Mouse (Mus musculus) lung, adult 18-20 months (tissue): ENCODE measurements around the gene Rnf44.

Source experiments
- DNase-seq, 2 experiments: peaks; one replicate each; pipeline ENCODE4 v3.0.0; 2022; ENCODE audit warnings: mixed read lengths in 2 of 2

Rnf44 gene

DNA sequence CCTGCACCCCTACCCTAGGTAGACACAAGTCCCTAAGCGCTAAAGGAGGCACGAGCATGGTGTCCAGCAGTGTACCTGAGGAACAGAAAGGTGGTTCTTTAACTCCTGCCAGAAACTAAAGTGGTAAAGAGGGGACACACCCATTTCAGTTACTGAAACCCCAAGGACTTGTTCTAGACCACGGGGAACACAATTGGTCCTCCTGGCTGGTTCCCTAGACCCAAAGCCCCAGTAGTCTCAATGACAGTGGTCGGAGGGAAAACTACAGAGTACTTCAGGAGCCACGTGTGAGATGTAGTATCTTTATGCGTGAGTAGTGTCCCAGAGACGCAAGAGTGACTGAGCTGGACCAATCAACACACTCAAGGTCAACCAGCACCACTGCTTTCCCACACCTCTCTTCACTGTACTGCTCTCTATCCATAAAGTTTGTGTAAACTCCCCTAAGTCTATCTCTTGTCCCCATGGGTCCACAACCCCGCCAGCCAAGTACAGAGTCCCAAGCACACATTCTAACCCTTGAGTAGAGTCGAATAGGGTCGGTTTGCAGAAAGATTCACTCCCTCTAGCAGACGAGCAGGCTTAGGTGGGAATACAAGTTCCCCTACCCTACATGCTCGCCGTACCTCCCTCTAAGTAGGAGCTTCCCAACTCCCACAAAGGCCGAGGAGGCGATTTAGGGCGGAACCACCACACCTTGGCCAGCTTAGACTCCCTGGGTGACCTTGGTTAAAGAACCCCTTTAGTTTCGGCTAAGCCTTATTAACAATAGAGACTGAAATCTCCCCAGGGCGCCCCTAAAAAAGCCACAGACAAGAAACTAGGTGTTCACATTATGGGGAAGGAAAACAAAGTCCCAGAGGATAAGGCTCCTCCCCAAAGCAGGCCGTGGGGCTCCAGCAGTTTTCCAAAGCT is 7.3 kb downstream of the Rnf44 start:
- no peak for DNase-seq

DNA sequence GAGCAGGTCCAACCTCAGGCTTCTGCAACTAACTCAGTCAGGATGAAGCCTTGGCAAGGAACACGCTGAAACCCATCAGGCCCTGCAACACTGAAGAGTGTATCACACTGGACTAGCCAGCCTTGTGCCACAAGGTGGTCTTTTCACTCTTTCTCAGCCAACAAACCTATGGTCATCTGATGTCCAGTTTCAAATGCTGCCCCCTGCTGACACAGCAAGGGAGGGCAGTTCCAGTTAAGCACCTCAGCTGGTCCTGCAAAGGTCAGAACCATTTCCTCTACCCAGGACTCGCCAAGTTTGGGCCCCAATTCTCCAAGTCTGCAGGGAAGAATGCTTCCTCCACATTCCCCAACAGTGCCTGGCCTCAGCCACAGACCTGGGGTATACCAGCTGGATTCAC is 8.5 kb downstream of the Rnf44 start:
- peak; percentile 38 to 40 for DNase-seq

DNA sequence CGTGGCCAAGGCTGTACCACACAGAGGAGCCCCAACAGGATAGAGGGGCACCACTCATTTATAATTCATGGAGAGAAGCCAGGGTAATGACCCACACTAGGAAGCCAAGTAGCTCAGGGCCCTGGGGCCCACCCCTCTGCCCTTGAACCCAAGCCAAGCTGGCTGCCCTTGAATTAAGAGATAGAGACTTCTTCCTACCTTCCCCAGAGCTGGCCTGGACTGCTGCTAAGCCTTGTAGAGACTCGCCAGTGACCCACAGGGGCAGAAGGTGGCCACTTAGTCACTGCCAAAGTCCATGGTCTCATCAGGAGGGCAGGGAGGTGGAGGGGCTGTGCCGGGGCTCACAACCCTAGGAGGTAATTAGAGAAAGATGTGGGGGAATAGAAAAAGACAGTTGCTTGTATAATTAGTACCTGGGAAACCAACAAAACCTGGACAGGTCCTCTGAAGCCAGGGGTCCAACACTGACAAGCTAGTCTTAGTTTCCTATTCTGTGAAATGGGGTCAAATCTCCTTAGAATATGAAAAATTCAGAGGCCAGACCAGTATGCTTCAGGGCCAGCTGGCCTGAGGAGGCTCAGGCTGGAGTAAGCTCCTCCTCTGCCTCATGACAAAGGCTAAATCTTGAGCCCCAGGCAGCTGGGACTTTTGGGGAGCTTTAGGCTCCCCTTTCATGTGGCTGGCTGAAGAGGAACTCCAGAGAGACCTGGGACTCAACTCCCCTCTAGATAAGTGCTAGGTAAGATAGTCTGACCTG is 9.4 kb downstream of the Rnf44 start:
- no peak for DNase-seq

DNA sequence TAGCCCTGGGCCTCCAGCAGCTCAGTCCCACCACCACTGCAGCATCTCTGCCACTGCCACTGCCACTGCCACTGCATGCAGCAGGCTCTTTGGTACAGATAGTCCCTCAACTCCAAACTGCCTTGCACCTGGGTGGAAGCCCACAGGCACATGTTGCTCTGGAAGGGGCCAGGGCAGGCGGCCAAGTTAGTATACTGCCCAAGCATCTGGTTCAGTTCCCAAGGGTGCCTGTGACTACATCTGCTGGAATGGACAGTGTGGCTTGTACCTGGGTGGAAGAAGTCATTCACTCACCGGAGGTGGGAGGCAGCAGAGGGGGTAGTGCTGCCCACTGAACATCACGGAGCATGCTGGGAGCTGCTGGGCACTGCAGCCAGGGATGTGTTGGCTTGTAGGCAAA is 10.4 kb downstream of the Rnf44 start:
- DNase-seq: no peak

DNA sequence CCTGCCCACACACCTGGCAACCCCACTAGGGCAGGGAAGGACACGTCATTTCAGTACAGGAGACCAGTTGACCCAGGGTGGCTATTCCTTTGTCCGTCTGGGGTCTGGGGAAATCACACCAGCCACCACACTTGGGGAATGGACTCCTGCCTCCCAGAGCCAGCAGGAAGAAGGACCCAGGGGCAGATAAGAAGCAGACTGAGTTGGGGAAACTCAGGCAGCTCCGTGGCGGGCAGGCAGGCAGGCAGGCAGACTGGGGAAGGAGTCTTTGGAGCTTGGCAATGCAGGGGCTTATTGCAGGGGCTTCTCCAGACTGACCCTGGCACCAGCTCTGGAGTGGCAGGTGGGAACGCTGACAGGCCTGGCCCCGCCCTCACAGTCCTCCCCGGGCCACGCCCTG is 12.4 kb downstream of the Rnf44 start:
- DNase-seq: no peak

DNA sequence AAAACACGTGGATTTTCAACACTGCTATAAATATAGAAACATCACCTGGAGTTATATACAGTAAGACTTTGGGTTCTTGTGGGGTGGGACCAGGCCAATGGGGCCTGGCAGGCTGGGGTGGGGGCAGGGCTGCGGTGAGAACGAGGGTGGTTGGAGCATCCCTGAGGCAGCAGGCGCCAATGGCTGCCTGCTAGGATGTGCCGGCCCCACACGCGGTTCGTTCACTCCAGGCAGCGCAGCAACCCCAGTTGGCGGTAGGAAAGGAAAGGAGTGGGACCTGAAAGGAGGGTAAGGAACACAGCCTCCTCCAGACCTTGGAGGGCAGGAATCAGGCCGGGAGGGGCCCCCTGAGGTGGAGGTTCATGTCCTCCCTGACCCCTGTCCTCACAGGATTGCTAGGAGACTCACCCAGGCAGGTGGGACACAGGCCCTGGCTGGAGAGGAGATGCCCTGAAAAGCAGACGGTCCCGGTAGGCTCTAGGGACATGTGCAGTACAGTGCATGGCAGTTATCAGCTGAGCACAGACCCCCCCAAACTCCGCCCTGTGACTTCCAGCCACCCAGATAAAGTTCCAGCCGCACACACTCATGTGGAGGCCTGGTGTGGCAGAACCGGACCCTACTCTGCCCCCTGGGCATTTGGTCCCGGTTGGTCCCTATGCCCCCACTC is 13.4 kb downstream of the Rnf44 start:
- no peak for DNase-seq

DNA sequence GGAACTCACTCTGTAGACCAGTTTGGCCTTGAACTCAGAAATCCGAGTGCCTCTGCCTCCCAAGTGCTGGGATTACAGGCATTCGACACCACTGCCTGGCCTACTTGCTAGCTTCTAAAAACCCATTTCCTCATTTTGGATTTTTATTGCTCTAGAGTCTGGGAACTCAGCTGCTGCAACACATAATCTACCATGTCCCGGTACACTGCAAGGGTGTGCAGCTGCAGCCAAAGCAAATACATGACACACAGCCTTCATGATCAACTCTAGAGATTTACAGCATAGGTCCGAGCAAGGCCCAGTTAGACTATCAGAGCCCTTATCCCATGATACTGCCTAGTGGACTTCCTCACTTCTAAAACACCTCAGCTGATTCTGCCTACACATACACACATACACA is 15.4 kb downstream of the Rnf44 start:
- DNase-seq: no peak

DNA sequence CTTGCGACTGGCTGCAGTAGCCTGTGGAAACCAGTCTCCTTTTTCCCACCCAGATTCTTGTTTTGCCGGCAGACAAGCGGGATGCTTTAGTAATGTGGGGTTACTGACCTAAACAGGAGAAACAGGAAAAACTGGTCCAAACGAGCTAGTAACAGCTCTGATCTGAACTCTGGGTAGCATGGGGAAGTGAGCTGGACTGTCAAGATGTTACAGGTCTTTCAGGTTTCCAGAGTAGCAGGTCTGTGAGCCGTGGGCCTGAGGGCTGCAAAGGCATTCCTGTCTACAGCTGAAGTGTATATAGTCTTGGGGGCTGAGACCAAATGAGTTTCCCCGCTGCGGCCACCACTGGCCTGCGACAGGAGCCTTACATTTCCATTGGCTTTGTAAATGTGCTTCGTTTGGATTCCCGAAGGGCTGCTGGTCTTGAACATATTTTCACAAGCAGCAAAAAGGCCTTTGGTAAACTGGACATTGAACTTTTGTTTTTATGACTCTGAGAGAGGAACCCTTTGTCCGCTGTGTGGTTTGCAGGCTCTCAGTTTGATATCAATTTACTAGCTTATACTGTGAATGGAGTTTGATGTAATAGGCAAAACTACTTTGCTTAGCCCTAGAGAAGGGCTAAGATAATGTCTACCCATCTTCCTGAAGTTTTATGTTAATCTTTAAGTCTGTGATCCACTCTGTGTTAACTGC is 17.7 kb downstream of the Rnf44 start:
- DNase-seq: no peak

DNA sequence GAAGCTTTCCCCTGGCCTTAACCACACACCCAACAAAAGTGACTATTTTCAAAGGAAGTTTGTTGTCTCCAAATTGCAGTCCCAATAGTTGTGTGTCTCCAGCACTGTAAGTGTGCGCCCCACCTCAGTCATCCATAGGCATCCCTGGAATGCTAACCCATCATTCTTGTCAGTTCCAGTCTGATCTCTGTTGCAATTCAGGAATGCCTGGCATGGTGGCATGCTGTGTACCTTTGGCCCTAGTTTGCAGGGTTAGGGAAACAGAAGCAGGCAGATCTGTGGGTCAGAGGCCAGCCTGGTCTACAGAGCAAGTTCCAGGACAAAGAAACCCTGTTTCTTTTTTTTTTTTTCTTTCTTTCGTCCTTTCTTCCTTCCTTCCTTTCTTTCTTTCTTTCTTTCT is 23.2 kb downstream of the Rnf44 start:
- DNase-seq: no peak

DNA sequence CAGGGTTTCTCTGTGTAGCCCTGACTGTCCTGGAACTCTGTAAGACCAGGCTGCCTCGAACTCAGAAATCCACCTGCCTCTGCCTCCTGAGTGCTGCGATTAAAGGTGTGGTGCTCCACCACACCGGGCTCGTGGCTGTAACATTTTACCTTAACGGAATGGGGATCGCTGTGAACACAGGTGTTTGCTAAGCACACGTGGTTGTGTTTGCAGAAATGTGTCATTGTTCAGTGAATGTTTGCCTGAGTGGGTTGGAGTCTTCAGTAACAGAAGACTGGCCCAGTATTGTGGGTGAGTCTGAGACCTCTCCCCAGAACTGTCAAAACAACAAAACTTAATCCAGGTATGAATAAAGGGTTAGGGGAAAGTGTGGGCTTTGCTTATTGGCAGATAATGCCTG is 28.6 kb downstream of the Rnf44 start:
- DNase-seq: no peak

DNA sequence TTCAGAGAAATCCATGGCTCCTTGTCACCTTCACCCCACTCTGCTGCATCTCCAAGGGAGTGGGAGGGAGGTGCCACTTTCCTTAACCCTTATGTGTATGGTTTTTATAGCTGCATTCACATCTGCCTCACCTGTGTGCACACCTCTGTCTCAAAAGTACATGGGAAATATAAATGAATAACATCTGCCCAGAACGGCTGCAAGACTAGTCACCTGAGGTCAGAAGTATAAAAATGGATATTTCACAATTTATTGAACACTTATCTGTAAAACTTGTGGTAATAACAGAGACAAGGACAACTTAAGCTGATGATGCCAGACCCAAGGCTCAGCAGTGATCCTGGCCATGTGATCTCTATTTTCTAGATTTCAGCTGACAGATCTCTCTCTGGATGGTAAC is 29.2 kb downstream of the Rnf44 start:
- DNase-seq: no peak

DNA sequence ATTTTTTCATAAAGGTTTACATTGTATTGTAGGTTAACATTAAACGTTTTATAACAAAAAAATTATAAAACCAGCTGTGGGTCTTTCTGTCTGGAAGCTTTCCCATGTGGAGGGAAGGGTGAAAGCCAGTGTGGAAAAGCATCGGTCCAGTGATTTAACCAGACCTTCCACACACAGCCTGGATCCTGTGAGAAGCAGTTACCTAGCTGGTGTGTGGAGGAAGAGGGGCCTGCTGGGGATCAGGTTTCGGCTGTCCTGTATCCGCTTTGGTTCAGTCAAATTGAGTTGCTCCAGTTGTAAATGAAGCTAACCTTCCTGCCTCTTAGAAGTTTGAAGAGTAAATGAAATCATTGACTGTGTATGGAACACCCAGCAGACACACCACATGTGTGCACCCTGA is 29.7 kb downstream of the Rnf44 start:
- no peak for DNase-seq

DNA sequence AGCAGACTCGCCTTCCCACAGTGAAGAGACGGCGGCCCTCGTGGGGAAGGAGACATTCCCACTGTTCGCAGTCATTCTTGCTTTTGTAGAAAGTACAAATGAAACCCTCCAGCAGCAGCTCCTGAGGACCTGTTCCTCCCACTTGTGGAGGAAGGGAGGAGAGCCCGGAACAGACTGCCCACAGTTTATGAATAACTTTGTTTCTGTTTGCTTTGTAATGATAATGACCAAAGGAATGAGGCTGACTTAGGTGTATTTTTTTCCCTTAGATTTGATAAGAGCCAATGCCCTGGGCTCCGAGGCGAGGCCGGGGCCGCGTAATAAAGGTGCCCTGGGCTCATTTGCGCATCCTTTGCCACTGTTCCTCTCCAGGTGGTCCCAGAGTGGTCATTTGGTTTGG is 32.3 kb downstream of the Rnf44 start:
- DNase-seq: no peak

DNA sequence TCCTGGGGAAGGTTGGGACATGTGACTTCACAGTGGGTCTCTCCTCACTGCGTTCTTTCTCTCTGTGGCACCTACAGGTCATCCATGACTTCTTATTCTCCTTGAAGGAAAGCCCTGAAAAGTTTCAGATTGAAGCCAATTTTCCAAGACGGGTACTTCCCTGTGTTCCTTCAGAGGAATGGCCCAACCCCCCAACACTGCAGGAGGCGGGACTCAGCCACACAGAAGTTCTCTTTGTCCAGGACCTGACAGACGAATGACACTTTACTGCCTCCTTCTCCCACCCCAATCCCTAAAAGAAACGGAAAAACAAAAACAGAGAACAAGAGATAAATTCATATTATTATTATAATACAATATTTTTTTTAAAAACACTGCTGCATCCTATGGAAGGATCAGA is 32.8 kb downstream of the Rnf44 start:
- DNase-seq: no peak

DNA sequence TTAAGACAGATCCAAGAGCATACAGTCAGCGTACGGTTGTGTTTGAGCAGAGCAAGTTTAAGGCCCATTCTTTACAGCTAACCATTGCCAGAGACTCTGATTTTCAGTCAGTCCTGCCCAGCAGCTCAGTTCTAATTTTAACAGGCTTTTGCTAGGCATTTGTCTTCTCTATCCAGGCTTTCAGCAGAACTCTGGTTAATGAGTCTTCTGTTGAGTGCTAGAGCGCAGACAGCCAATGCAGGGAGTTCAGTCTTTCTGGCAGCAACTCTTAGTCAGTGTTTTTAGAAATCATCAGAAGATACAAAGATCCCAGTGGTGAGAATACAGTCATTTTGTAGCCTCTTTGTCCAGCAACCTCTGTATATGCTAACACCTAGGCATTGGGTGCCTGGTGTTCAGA is 43.2 kb downstream of the Rnf44 start:
- DNase-seq: no peak

DNA sequence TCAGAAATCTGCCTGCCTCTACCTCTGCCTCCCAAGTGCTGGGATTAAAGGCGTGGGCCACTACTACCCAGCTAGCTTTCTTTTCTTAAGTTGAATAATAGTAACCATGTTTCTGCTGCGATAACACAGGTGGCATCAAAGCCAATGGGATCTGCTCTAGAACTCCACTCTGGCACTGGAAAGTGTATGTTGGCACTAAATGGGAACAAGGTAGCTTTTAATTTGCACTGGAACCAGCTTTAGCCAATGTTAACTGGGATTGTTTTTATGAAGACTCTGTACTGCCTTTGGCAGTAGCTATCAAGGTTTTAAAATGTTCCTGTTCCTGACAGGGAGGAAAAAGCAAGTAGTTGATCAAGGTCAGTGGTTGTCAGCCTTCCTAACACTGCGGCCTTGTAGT is 58.7 kb downstream of the Rnf44 start:
- no peak for DNase-seq

DNA sequence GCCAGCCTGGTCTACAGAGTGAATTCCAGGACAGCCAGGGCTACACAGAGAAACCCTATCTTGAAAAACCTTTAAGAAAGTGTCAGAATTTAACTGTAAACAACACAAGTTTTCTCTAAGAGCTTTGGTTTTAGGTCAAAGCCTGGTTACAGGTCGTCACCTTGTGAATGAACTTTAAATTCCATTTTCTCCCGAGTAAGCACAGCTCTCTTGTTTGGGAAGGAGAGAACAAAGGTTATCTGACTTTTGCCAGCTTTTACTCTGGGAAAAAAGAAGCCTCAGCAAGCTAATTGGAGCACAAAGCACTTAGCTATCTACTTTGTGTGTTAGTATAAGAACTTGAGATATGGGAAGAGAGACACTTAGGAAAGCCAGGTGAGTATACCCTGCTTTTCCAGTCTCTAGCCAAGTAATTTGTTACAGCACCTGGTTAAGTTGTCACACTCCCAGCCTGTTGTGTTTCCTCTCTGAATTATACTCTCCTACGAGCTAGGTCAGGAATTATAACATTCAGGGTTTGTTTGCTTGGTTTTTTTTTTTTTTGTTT is 60.9 kb downstream of the Rnf44 start:
- DNase-seq: peak in 1 of 2 experiments; percentile 30
